Mouse (Mus musculus): Measurements from ENCODE around the gene Fzd1. TPM values are rescaled to one million over a fixed set of nuclear protein-coding genes. Genes with fewer than 3 reads are reported as not detected.

The Fzd1 gene
- polyA plus RNA-seq, 1 experiment from 2014 or later: 1.9 TPM

DNA sequence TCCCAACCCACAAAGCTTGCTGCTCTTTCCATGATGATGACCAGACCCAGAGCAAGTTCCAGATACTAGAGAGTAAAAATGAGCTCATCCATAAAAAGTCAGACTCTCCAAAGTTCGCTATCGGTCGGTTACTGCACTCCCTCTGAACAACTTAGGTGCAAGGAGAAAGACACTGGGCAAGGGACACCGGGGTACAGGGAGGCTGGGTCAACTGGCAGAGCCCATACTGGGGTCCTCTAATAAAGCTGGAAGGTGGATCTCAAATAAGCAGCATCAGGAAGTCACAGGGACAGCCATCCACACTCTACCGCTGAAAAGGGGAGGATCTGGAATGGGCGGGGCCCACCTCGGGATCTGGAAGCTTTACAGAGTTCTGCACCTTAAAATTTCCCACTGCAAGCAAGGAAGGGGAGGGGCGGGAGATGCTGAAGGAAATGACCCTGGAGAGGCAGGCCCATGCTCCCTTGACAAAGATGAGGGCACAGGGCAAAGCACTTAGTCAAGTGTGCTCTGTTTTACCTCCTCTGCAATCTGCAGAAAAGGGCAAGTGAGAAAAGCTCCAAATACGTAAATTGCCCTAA is 3.0 kb downstream of the Fzd1 start:
- DNase-seq (ENCODE audit: low spot score): no peak

DNA sequence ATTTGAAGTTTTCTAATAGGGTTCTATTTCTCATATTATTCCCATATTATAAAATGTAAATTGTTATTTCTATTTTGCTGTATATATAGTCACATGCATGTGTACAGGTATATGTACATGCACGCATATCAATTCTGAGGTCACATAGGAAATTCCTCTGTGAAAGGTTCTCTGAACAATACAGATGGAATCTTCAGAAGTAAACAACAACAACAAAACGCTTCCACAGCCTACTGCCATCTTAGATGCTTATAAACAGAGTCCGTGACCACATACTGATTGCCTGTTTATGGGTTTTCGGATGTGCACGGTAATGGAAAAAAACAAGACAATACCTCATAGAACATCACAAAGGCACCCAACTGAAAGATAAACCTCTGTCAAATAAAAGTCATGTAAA is 4.7 kb downstream of the Fzd1 start:
- no peak for DNase-seq (ENCODE audit: low spot score)

DNA sequence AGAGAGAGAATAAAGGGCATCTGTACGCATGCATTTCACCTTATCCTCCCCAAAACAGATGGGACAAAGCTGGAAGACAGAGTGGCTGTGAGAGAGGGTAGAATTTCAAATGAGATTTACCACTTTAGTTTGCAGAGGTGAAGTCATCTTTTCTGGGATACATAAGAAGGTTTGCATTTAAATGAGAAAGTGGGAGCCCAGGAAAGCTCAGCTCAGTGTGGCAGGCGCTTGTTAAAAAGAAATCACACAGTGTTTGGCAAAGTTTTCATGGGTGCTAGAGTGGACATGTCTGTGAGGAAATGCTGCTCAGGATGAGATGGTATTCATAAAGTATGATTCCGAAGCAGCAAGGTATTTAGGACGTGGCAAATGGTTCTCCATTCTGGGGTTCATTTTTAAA is 15.1 kb downstream of the Fzd1 start:
- no peak for DNase-seq (ENCODE audit: low spot score)

DNA sequence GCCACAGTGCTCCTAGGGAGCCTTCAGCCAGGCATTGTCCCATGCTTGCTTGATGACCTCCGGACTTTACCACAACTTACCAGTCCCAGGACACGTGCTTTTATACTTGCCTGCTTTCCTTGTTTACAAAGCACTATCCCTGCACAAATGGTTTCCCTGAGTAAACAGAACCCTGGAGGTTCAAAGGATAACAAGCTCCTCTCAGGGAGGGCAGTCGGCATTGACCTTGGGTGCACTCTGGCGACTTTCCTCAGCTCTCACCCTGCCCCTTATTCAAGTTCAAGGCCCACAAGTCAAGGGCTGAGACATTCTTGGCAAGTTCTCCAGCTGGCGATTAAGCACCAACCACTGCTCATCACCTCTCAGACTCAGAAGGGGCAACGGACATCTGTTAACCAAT is 20.8 kb downstream of the Fzd1 start:
- no peak for DNase-seq (ENCODE audit: low spot score)

DNA sequence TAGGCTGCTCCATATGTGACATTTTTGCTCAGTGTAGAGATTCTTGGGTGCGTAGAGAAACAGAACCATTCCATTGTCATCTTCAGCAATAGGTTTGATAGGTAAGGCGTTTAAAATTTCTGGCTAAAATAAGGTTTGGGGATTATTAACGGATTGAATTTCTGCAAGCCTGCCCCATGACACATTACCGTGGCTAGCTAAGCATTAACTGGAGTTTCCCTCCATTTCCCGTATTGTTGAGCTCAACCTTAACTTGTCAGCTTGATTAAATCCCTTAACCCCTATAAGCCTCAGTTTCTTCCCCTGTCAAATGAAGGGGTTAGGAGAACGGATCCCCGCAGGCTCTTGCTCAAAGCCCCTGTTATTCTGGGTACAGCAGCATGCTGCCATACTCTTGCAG is 22.4 kb downstream of the Fzd1 start:
- no peak for DNase-seq (ENCODE audit: low spot score)

DNA sequence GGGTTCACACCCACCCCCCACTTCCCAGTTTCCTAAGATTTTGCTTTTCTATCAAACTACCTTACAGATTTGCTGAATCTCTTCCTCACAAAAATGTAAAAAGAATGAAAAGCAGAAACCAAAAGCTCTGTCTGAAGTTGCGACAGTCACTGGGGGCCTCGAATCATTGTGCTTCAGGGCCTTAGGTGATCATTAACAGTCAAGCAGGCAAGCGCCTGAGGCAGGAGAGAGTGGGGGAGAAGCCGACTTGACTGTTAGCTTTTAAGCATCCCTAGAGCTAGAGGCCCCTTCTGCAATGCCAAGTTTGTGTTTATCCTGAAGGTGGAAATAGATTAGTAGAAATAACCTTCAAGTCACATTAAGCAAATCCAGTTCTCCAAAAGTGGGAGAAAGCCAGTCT is 24.6 kb downstream of the Fzd1 start:
- no peak for DNase-seq (ENCODE audit: low spot score)

DNA sequence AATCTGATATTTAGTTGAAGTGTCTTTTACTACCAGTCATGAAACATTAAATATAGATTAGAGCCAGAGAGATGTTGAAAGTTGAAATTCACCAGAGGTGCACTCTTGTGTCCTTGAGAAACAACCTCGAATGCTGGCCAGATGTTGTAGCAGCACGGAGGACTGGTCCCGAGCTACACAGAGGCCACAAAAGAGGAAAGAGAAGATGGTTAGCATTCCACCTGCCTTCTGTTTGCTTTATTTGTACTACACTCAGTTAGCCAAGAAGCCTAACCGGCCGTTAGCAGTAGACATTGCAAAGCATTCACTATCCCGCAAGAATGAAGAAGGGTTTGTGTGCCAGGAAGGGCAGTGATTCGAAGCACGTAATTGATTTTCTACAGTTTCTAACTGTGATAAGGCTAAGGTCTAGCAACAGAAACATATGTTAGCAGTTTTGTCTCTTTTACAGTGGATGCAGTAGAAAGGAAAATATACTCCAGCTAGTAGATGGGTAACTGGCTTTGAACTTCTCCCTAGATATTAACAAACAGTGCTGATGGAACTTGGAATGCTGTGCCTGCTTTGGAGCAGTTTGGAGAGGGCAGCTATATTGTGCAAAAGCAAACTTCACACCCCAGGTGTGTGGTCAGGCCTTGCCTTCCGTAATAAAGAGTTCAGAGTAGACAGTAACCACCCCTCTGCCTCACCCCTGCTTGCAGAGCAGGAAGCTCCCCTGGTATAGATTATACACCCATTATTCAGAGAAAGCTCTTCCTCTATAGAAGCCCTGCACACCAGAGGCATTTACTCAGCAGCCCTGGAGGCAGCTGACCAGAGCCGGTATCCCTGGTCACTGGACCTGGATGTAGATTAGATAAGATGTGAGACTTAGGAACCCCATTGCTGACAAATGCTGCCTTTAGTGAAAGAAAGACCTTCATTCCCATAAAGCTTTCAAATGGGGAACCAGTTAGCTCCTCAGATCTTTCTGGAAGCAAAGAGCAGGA is 25.3 kb downstream of the Fzd1 start:
- DNase-seq (ENCODE audit: low spot score): no peak

DNA sequence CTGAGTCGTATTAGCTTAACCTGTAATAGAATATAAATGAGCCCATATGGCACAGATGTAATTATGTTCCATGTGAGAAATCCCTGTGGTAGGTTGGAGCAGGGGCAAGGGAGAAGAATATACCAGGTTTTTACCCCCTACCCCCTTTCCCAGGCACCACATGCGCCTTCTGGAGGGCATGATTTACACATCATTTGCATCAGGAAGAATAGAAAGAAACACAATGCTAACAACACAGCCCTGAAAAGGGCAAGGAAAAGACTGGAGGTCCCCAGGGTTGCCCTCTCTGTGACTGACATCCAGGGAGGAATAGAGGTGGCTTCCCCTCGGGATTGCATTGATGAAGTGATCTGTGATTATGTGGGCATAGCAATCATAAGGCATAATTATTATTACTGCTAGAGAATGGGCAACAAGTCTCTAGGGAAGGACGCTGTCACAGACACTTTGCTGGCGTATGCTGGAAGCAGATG is 26.1 kb downstream of the Fzd1 start:
- DNase-seq (ENCODE audit: low spot score): no peak

DNA sequence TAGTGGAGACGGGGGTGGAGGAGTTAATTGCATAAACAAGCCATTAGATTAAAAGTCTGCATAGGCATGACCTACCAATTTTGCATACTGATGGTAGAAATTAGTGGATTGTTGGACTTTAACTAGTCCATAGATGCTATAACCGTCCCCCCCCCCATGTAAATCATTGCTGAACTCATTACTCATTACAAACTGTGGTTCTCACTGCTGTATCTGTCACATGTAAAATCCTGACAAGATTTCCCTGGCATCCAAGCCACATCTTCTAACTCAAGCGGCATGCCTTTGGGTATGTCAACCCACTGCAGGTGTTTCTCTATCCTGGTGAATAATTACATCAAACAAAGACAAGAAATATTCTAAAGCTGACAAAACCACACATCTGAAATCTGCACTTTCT is 26.8 kb downstream of the Fzd1 start:
- no peak for DNase-seq (ENCODE audit: low spot score)

Small RNAs within 50 kb of the gene (microRNA-seq; reads per million reads assigned to microRNA genes)
- gene Gm44483 (ENCODE audit: borderline number of aligned reads): not detected

Measured in thymus, postnatal 0 days (tissue).